10 mouse cellular contexts compared by ENCODE assay signal in the genomic region with DNA sequence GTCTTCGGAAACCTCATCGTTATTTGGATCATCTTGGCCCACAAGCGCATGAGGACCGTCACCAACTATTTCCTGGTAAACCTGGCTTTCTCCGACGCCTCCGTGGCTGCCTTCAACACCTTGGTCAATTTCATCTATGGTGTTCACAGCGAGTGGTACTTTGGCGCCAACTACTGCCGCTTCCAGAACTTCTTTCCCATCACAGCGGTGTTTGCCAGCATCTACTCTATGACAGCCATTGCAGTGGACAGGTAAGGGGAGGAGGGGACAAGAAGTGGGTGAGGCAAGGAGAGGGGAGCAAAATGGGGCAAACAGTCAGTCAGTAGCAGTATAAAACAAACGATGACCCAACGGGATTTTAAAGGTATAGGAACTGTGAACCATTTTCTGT. TPM values are rescaled to one million over a fixed set of nuclear protein-coding genes. Genes with fewer than 3 reads are reported as not detected.
DNase-seq lines count a peak whose midpoint lies in the region; ATAC-seq and TF ChIP-seq lines count a peak whose summit lies in the region.
"Had no signal": no experiment of that assay in that cellular context is flagged by ENCODE, and none has a peak within 500 bp of the region (broad histone marks: within the 10 kb centered on the region; RNA-seq: fewer than 3 reads in every experiment).

No protein-coding gene starts in this region.

- WGBS in heart, embryonic 16.5 days, result 9% methylated on average over 13 of the region's 13 CpGs
- WGBS in forebrain, postnatal 0 days, result 12% methylated on average over 13 of the region's 13 CpGs
- WGBS in midbrain, embryonic 11.5 days, result 10% methylated on average over 13 of the region's 13 CpGs

- H3K27ac ChIP-seq in heart, embryonic 16.5 days (ENCODE audit: low read length), result no peak overlapping the region
- H3K27ac ChIP-seq in ES-E14 (ENCODE audit: insufficient read depth, low read depth, low read length, poor library complexity, severe bottlenecking), result no peak overlapping the region
- H3K27ac ChIP-seq in forebrain, postnatal 0 days (ENCODE audit: low read depth, low read length), result no peak overlapping the region
- no peak overlapping the region for H3K27ac ChIP-seq in midbrain, embryonic 11.5 days (ENCODE audit: low read depth, low read length)

- in situ Hi-C loops in ES-E14 (cut with MboI; ENCODE audit: low sequenced_read_pairs in 2 of 2, unreplicated experiment in 2 of 2), result no loop called here

- H3K36me3 ChIP-seq in heart, embryonic 16.5 days (ENCODE audit: control insufficient read depth, insufficient read depth), result no peaks in the 10 kb centered on the region
- H3K36me3 ChIP-seq in ES-E14 (ENCODE audit: control insufficient read depth, insufficient read depth, low read length, poor library complexity, severe bottlenecking), result no peaks in the 10 kb centered on the region
- no peaks in the 10 kb centered on the region for H3K36me3 ChIP-seq in forebrain, postnatal 0 days (ENCODE audit: insufficient read depth)
- no peaks in the 10 kb centered on the region for H3K36me3 ChIP-seq in midbrain, embryonic 11.5 days (ENCODE audit: control insufficient read depth, insufficient read depth, low read length)

- H3K4me1 ChIP-seq in heart, embryonic 16.5 days (ENCODE audit: control insufficient read depth, insufficient read depth, low read length), result peaks cover 5% of the 10 kb centered on the region; the same call in 1 of the 2 replicates
- no peaks in the 10 kb centered on the region for H3K4me1 ChIP-seq in ES-E14 (ENCODE audit: control insufficient read depth in 2 of 2, insufficient read depth in 2 of 2, low read length in 2 of 2, poor library complexity in 1 of 2)
- H3K4me1 ChIP-seq in forebrain, postnatal 0 days (ENCODE audit: insufficient read depth), result no peaks in the 10 kb centered on the region
- no peaks in the 10 kb centered on the region for H3K4me1 ChIP-seq in midbrain, embryonic 11.5 days (ENCODE audit: control insufficient read depth, insufficient read depth, low read length)

- no peak overlapping the region for H3K9ac ChIP-seq in heart, embryonic 16.5 days (ENCODE audit: low read length)
- no peak overlapping the region for H3K9ac ChIP-seq in ES-E14 (ENCODE audit: insufficient read depth, low read depth, low read length, poor library complexity, severe bottlenecking)
- H3K9ac ChIP-seq in forebrain, postnatal 0 days, result peak overlapping the region; percentile 41
- H3K9ac ChIP-seq in midbrain, embryonic 11.5 days (ENCODE audit: low read length), result peak overlapping the region; percentile 46

- DNase-seq in heart, adult 8-10 months (ENCODE audit: low spot score), result no peak
- DNase-seq in ES-E14 (ENCODE audit: low read depth, low spot score), result no peak
- peak; percentile 19 for DNase-seq in forebrain, postnatal 0 days
- peak; percentile 86 for DNase-seq in midbrain, embryonic 11.5 days (ENCODE audit: low spot score, missing footprints)
- no peak for DNase-seq in ovary, postnatal 14 days (ENCODE audit: low spot score)
- DNase-seq in layer of hippocampus, adult 18-20 months (ENCODE audit: low spot score in 2 of 2), result no peak
- DNase-seq in cerebellum, adult 11-12 months, result no peak
- DNase-seq: thymus, postnatal 25 days had no signal

- TF ChIP-seq CTCF in forebrain, postnatal 0 days (IDR thresholded peaks at IDR 0.05; ENCODE audit: low read depth), result peak; percentile 49; the same call in 1 of the 2 replicates

- H3K4me2 ChIP-seq in heart, embryonic 16.5 days (ENCODE audit: low read depth, low read length), result peak overlapping the region; percentile 63
- peak overlapping the region; percentile 91 for H3K4me2 ChIP-seq in forebrain, postnatal 0 days (ENCODE audit: low read depth)
- peak overlapping the region; percentile 94 for H3K4me2 ChIP-seq in midbrain, embryonic 11.5 days

- no peaks in the 10 kb centered on the region for H3K9me3 ChIP-seq in heart, embryonic 16.5 days (replicated peaks; ENCODE audit: control insufficient read depth, low read length)
- H3K9me3 ChIP-seq in ES-E14 (ENCODE audit: control insufficient read depth, insufficient read depth, low read depth, low read length), result no peaks in the 10 kb centered on the region
- no peaks in the 10 kb centered on the region for H3K9me3 ChIP-seq in forebrain, postnatal 0 days (ENCODE audit: low read length)
- no peaks in the 10 kb centered on the region for H3K9me3 ChIP-seq in midbrain, embryonic 11.5 days (ENCODE audit: control insufficient read depth, low read length)

- 0 out of 2 replicates have a peak, but pooled peaks cover 7% of the 10 kb centered on the region for H3K27me3 ChIP-seq in heart, embryonic 16.5 days (ENCODE audit: control insufficient read depth, insufficient read depth, low read length)
- no peaks in the 10 kb centered on the region for H3K27me3 ChIP-seq in forebrain, postnatal 0 days (ENCODE audit: insufficient read depth, low read length)
- no peaks in the 10 kb centered on the region for H3K27me3 ChIP-seq in midbrain, embryonic 11.5 days (ENCODE audit: control insufficient read depth, insufficient read depth, low read length)
- H3K27me3 ChIP-seq: CH12.LX had no signal

- ATAC-seq in heart, embryonic 16.5 days (replicated peaks; ENCODE audit: extremely low read depth, insufficient read depth, low FRiP score), result no peak
- peak; percentile 34; the same call in 1 of the 2 replicates for ATAC-seq in forebrain, postnatal 0 days
- peak; percentile 47 for ATAC-seq in midbrain, embryonic 11.5 days (ENCODE audit: low FRiP score)

- H3K4me3 ChIP-seq in heart, embryonic 16.5 days (ENCODE audit: low read length), result peak overlapping the region; percentile 44
- H3K4me3 ChIP-seq in ES-E14 (ENCODE audit: insufficient read depth in 1 of 2, low read depth in 1 of 2, low read length in 2 of 2, poor library complexity in 1 of 2, severe bottlenecking in 1 of 2), result peak overlapping the region; percentile 43 to 53; a peak in 3 of 4 replicates
- H3K4me3 ChIP-seq in forebrain, postnatal 0 days (ENCODE audit: low read depth, low read length), result peak overlapping the region; percentile 50
- peak overlapping the region; percentile 43 for H3K4me3 ChIP-seq in midbrain, embryonic 11.5 days (ENCODE audit: low read depth, low read length)

TF ChIP-seq in ES-E14, 5 proteins besides CTCF, POLR2A, EP300 and RAD21:
- no peak for TF ChIP-seq HCFC1 (IDR thresholded peaks at IDR 0.05; ENCODE audit: borderline replicate concordance, insufficient read depth, low read length)
- TF ChIP-seq ZC3H11A (IDR thresholded peaks at IDR 0.05; ENCODE audit: borderline replicate concordance, low read depth, low read length), result no peak
- TF ChIP-seq CHD2 (IDR thresholded peaks at IDR 0.05; ENCODE audit: low read depth, low read length), result no peak
- TF ChIP-seq ZNF384 (IDR thresholded peaks at IDR 0.05; ENCODE audit: low read depth, low read length), result no peak
- no peak for TF ChIP-seq MAFK (IDR thresholded peaks at IDR 0.05; ENCODE audit: insufficient read depth, low read depth, low read length)

RNA-seq across cellular contexts. Expression of gene Tacr3, which starts 0.7 kb away (rescaled TPM):
- polyA plus RNA-seq in heart, embryonic 16.5 days (2015; fragmentation: Nextera tagmentation; extraction: Ambion mirVana), result 0.06 TPM in 1 of 2 replicates, not detected in the other
- not detected for total RNA-seq in heart, adult 8-10 months (2022)
- 0.40 and 0.79 TPM in 2 replicates for total RNA-seq in ES-E14 (2012; rRNA removed)
- 2.4 and 2.9 TPM in 2 replicates for total RNA-seq in forebrain, postnatal 0 days (2014; rRNA removed)
- polyA plus RNA-seq in forebrain, postnatal 0 days (2015; fragmentation: Nextera tagmentation; extraction: Ambion mirVana), result 2.0 and 3.4 TPM in 2 replicates
- polyA plus RNA-seq in midbrain, embryonic 11.5 days (2014; fragmentation: Nextera tagmentation; extraction: Ambion mirVana), result 0.28 and 0.89 TPM in 2 replicates
- 1 to 10 TPM; 1.3 to 2.0 TPM for total RNA-seq in layer of hippocampus, adult 18-20 months (2021)
- total RNA-seq: CH12.LX had no signal

Comparison
In these comparisons a context has a peak if more than half of its experiments do, and no peak if none do; other contexts are left out.
1. H3K9ac ChIP-seq: peak in forebrain, postnatal 0 days (single experiment) and midbrain, embryonic 11.5 days (single experiment); none in heart, embryonic 16.5 days (single experiment) and ES-E14 (single experiment).
2. DNase-seq: peak in forebrain, postnatal 0 days (single experiment) and midbrain, embryonic 11.5 days (single experiment); none in heart, adult 8-10 months (single experiment), ES-E14 (single experiment), ovary, postnatal 14 days (single experiment), layer of hippocampus, adult 18-20 months (0 of 2) and cerebellum, adult 11-12 months (single experiment).
3. Peak in every context shown above with its lines, with median percentiles within 50 percentile points of each other: H3K4me2 ChIP-seq and H3K4me3 ChIP-seq.